Mouse (Mus musculus) myocyte (in vitro differentiated cells): ENCODE data around the gene Cab39l. TPM values are rescaled to one million over a fixed set of nuclear protein-coding genes. Genes with fewer than 3 reads are reported as not detected.
A peak's percentile ranks its signal among the peaks of the same experiment; 100 is the strongest.
"Not testable (repeated sequence)": the region's sequence is repeated elsewhere in the genome, so short reads cannot be mapped to it uniquely, and the experiment has no call there.

Source experiments
- H3K27me3 ChIP-seq: one replicate; pipeline ENCODE4 v1.6.1; 2011; ENCODE audit not compliant: control insufficient read depth, insufficient read depth, insufficient read length
- H3K36me3 ChIP-seq: one replicate; pipeline ENCODE4 v1.6.1; 2011; ENCODE audit not compliant: control insufficient read depth, insufficient read depth
- H3K4me2 ChIP-seq: one replicate; pipeline ENCODE4 v1.6.1; 2011; ENCODE audit warnings: low read depth, control low read depth
- H3K4me3 ChIP-seq: one replicate; pipeline ENCODE4 v1.5.1; 2011; ENCODE audit warnings: mild to moderate bottlenecking, control low read depth, moderate library complexity
- H3K79me2 ChIP-seq: one replicate; pipeline ENCODE4 v1.6.1; 2011; ENCODE audit not compliant: control insufficient read depth, insufficient read depth
- H3ac ChIP-seq: one replicate; pipeline ENCODE4 v1.6.1; 2011; ENCODE audit not compliant: control insufficient read depth, insufficient read length
- CEBPB ChIP-seq: IDR thresholded peaks from 2 replicates; pipeline ENCODE4 v1.6.1; 2011; ENCODE audit warnings: mild to moderate bottlenecking, moderate library complexity; ENCODE audit not compliant: poor library complexity, insufficient read depth, severe bottlenecking
- E2F4 ChIP-seq: IDR thresholded peaks from one replicate; pipeline ENCODE4 v1.6.1; 2011; ENCODE audit warnings: mild to moderate bottlenecking, control low read depth, moderate library complexity; ENCODE audit not compliant: insufficient read depth
- MAX ChIP-seq: IDR thresholded peaks from one replicate; pipeline ENCODE4 v1.6.1; 2011; ENCODE audit warnings: low read depth, mild to moderate bottlenecking, control low read depth
- MYOD1 ChIP-seq, 3 experiments: IDR thresholded peaks; one replicate each; pipeline ENCODE4 v1.6.1; 2011; ENCODE audit warnings: control low read depth in 2 of 3, low read depth in 2 of 3, mild to moderate bottlenecking in 2 of 3, moderate library complexity in 1 of 3; ENCODE audit not compliant: insufficient read length in 2 of 3, control insufficient read depth in 1 of 3
- MYOG ChIP-seq, 3 experiments: IDR thresholded peaks; one replicate each; pipeline ENCODE4 v1.6.1; 2011; ENCODE audit warnings: control low read depth in 2 of 3, low read depth in 2 of 3, mild to moderate bottlenecking in 2 of 3; ENCODE audit not compliant: insufficient read length in 2 of 3, control insufficient read depth in 1 of 3, insufficient read depth in 1 of 3
- POLR2A ChIP-seq: IDR thresholded peaks from one replicate; pipeline ENCODE4 v1.6.1; 2011; ENCODE audit warnings: low read depth, mild to moderate bottlenecking, control low read depth, moderate library complexity; ENCODE audit not compliant: insufficient read length
- POLR2AphosphoS2 ChIP-seq: IDR thresholded peaks from one replicate; pipeline ENCODE4 v1.6.1; 2011; ENCODE audit warnings: low read depth, control low read depth; ENCODE audit not compliant: insufficient read length
- REST ChIP-seq: IDR thresholded peaks from one replicate; pipeline ENCODE4 v1.6.1; 2011; ENCODE audit warnings: mild to moderate bottlenecking, control low read depth, moderate library complexity; ENCODE audit not compliant: insufficient read depth, insufficient read length
- SRF ChIP-seq: IDR thresholded peaks from one replicate; pipeline ENCODE4 v1.6.1; 2011; ENCODE audit warnings: low read depth; ENCODE audit not compliant: control insufficient read depth, insufficient read length
- TCF12 ChIP-seq: IDR thresholded peaks from one replicate; pipeline ENCODE4 v1.6.1; 2011; ENCODE audit warnings: mild to moderate bottlenecking, control low read depth; ENCODE audit not compliant: poor library complexity, insufficient read depth, severe bottlenecking
- TCF3 ChIP-seq: IDR thresholded peaks from one replicate; pipeline ENCODE4 v1.6.1; 2011; ENCODE audit warnings: low read depth, control low read depth; ENCODE audit not compliant: insufficient read length
- USF1 ChIP-seq: IDR thresholded peaks from one replicate; pipeline ENCODE4 v1.6.1; 2011; ENCODE audit warnings: low read depth, mild to moderate bottlenecking, control low read depth, moderate library complexity
- polyA plus RNA-seq: library from polyadenylated mRNA; unstranded; fragments of >200 nt; fragmentation: generic; extraction: Trizol; gene quantifications from one replicate; pipeline ENCODE4 v1.2.1, GENCODE M21; 2012; ENCODE audit warnings: missing spikeins

Gene Cab39l
- 8.3 TPM for polyA plus RNA-seq

DNA sequence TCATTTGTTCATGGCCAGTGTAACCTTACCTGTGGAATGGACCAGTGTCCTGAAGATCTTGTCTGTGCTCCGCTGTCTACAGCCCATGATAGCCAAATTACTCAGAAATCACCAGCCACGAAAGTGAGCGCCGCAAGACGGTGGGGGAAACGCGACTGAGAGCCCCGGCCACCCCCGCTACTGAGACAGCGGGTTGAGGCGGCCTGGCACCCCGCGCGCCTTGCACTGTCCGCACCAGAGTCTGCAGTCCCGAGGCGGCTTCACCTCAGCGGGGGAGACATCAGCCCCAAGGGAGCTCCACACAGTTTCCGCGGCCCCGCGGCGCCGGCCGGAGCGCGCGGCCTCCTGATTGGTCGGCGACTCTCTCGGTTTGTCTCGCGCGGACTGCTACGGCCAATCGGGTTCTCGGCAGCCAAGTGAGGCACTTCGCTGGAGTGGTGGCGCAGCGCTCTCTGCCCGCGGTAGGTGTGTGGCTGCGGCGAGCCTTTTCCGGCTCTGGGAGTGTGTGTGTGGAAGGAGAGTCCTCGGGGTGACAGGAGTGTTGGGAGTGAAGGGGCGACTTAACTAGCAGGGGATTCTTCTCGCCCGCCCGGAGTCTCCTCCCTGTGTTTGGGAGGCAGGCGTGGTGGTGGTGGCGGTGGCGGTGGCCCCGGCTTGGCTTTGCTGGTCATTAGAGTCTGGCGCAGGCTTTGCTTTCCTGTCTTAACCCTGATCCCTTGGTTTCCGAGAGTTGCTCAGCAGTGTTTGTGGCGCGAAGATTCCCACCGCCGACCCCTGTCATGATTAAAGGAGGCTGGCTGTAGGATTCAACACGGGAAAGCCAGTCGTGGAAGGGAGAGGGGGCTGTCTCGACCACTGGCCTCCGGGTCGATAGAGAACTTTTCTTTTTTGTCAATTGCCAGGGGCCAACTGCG, at the start of gene Cab39l, which contains the start of gene Setdb2:
Gene Cab39l (plus strand): TSS at position 415 of the 914 bp plus-strand sequence.
Gene Setdb2 (minus strand): TSS at position 327 of the 914 bp plus-strand sequence.
- Histone ChIP-seq H3K79me2 (peaks cover 5% of the 10 kb centered on the region), H3K4me3 (peak within 1 kb of the TSS; percentile 88), H3ac (peak within 1 kb of the TSS; percentile 41), H3K4me2 (peak within 1 kb of the TSS; percentile 88), H3K36me3 (no peaks in the 10 kb centered on the region), H3K27me3 (no peaks in the 10 kb centered on the region)
- TF ChIP-seq TCF12: no peak
- TF ChIP-seq POLR2A: peak; percentile 91
- TF ChIP-seq MAX: no peak
- TF ChIP-seq TCF3: no peak
- TF ChIP-seq POLR2AphosphoS2: peak; percentile 81
- no peak for TF ChIP-seq CEBPB
- no peak for TF ChIP-seq MYOG (IDR thresholded peaks at IDR 0.05; ENCODE audit: control insufficient read depth in 1 of 3, insufficient read depth in 1 of 3, insufficient read length in 2 of 3, low read depth in 2 of 3)

DNA sequence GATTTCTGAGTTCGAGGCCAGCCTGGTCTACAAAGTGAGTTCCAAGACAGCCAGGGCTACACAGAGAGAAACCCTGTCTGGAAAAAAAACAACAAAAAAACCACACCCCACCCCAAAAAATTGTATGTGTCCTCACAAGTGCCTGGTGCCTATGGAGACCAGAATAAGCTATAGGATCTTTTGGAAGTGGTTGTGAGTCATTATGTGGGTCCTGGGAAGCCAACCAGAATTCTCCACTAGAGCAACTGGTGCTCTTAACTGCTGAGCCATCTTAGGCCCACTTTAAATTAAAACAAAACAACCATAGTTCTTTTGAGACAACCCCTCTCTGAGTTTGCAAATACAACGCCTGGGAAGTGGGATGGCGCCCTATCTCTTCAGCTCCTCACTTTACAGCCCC, 45.5 kb upstream of the Cab39l start, which contains the start of gene Phf11c:
Gene Phf11c (minus strand): TSS at position 101 of the 400 bp plus-strand sequence.
- H3K4me2 ChIP-seq: no peak within 1 kb of the TSS
- no peak within 1 kb of the TSS for H3K4me3 ChIP-seq
- H3K79me2 ChIP-seq: no peaks in the 10 kb centered on the region
- no peak within 1 kb of the TSS for H3ac ChIP-seq
- H3K27me3 ChIP-seq: no peaks in the 10 kb centered on the region
- H3K36me3 ChIP-seq: no peaks in the 10 kb centered on the region
- TF ChIP-seq MAX (no peak), CEBPB (no peak), TCF3 (no peak), TCF12 (no peak), E2F4 (no peak), REST (no peak), USF1 (no peak), POLR2AphosphoS2 (no peak), MYOG (IDR thresholded peaks at IDR 0.05; ENCODE audit: control insufficient read depth in 1 of 3, insufficient read depth in 1 of 3, insufficient read length in 2 of 3, low read depth in 2 of 3) (no peak), MYOD1 (IDR thresholded peaks at IDR 0.05; ENCODE audit: control insufficient read depth in 1 of 3, insufficient read length in 2 of 3, low read depth in 2 of 3) (no peak), POLR2A (no peak), SRF (no peak)

DNA sequence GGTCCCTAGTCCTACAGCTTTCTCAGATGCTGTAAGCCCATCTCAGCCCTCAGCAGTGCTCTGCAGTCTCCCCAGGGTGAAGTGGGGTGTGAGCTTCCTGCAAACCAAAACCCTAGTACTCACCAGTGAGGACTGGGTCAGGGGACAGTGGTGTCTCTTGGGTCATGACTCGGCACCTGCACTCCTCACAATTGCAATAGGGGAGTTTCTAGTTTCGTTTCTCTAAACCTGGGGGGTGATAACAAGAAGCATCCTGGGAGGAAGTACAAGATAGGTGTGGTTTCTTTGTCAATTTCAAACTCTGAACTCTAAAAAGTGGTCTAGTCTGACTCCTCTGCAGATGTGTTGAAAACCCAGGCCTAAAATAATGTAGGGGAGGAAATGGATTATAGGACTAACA, 43.8 kb upstream of the Cab39l start:
- Histone ChIP-seq H3K79me2 (no peaks in the 10 kb centered on the region), H3ac (no peak overlapping the region), H3K27me3 (no peaks in the 10 kb centered on the region), H3K4me3 (no peak overlapping the region), H3K36me3 (no peaks in the 10 kb centered on the region), H3K4me2 (no peak overlapping the region)
- TF ChIP-seq CEBPB (no peak), SRF (no peak), POLR2A (no peak), MYOG (IDR thresholded peaks at IDR 0.05; ENCODE audit: control insufficient read depth in 1 of 3, insufficient read depth in 1 of 3, insufficient read length in 2 of 3, low read depth in 2 of 3) (no peak), E2F4 (no peak), TCF12 (no peak), POLR2AphosphoS2 (no peak)

DNA sequence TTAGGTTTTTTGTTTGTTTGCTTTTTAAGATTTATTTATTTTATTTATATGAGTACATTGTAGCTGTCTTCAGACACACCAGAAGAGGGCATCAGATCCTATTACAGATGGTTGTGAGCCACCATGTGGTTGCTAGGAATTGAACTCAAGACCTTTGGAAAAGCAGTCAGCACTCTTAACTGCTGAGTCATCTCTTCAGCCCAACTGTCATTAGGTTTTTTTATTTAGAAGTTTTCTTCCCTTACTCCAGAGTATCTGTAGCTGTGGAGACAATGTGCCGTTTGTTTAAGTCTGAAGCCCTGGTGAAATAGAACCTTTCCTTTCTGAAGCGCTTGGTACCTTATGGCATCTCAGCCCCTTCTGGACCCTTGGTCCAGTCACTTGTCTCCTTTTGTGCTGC, 25.8 kb upstream of the Cab39l start:
- not testable (repeated sequence) for H3K4me2 ChIP-seq, H3K4me3 ChIP-seq, H3ac ChIP-seq, H3K79me2 ChIP-seq, H3K27me3 ChIP-seq
- peaks cover 24% of the 10 kb centered on the region for H3K36me3 ChIP-seq

DNA sequence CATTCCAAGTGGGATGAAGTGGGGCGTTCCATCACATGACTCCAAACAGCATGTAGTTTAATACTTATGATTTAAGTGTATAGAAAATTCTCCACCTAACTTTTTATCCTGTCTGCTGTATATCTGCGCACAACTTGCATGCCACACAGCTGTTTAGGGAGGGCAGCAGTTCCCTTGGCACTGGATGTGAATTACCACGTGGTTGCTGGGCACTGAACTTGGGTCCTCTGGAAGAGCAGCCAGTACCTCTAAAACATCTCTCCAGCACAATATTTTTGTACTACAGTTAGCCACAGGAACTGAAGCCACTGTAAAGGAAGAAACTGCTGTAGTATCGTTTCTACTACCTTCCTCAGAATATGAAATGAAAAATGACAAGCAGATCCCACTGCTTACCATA, 22.6 kb upstream of the Cab39l start:
- no peak overlapping the region for H3K4me3 ChIP-seq
- H3K4me2 ChIP-seq: no peak overlapping the region
- TF ChIP-seq USF1: no peak
- TF ChIP-seq POLR2A: no peak
- TF ChIP-seq TCF12: no peak
- no peak for TF ChIP-seq MYOG (IDR thresholded peaks at IDR 0.05; ENCODE audit: control insufficient read depth in 1 of 3, insufficient read depth in 1 of 3, insufficient read length in 2 of 3, low read depth in 2 of 3)
- TF ChIP-seq SRF: no peak
- TF ChIP-seq E2F4: no peak
- no peak for TF ChIP-seq POLR2AphosphoS2
- no peak for TF ChIP-seq MAX
- TF ChIP-seq MYOD1 (IDR thresholded peaks at IDR 0.05; ENCODE audit: control insufficient read depth in 1 of 3, insufficient read length in 2 of 3, low read depth in 2 of 3): no peak
- TF ChIP-seq REST: no peak
- TF ChIP-seq CEBPB: no peak
- no peak for TF ChIP-seq TCF3
- no peaks in the 10 kb centered on the region for H3K27me3 ChIP-seq
- H3ac ChIP-seq: no peak overlapping the region
- no peaks in the 10 kb centered on the region for H3K79me2 ChIP-seq
- H3K36me3 ChIP-seq: peaks cover 10% of the 10 kb centered on the region
